Mouse (Mus musculus): ENCODE data around the gene Wwc1. TPM values are rescaled to one million over a fixed set of nuclear protein-coding genes. Genes with fewer than 3 reads are reported as not detected.
A peak's percentile ranks its signal among the peaks of the same experiment; 100 is the strongest.

Wwc1 gene
- polyA plus RNA-seq, 1 experiment from 2014 or later, result 14.9 TPM

GRCm38 (mm10) chr11:35947944-35948343, 32.4 kb downstream of the Wwc1 start:
- Histone ChIP-seq H3K36me3 (ENCODE audit: control insufficient read depth, insufficient read depth) (no peaks in the 10 kb centered on the region), H3K9me3 (ENCODE audit: control insufficient read depth, low read length) (no peaks in the 10 kb centered on the region), H3K27ac (ENCODE audit: low read length) (no peak overlapping the region), H3K27me3 (replicated peaks; ENCODE audit: control insufficient read depth, insufficient read depth, low read length) (no peaks in the 10 kb centered on the region), H3K4me1 (replicated peaks; ENCODE audit: control insufficient read depth, insufficient read depth, low read length) (peaks cover 3% of the 10 kb centered on the region; the same call in 1 of the 2 replicates), H3K4me3 (replicated peaks; ENCODE audit: low read length) (no peak overlapping the region), H3K4me2 (ENCODE audit: low read length) (no peak overlapping the region), H3K9ac (replicated peaks; ENCODE audit: low read depth, low read length) (no peak overlapping the region)
- no peak for ATAC-seq
- WGBS, result 77% methylated on average over 9 of the region's 9 CpGs

- ATAC-seq, result no peak
- 69% methylated on average over 6 of the region's 6 CpGs for WGBS
Measured at GRCm38 (mm10) chr11:35945187-35945586, 35.1 kb downstream of the Wwc1 start.

GRCm38 (mm10) chr11:35941641-35942040, 38.7 kb downstream of the Wwc1 start:
- WGBS, result 75% methylated on average over 3 of the region's 3 CpGs
- Histone ChIP-seq H3K4me1 (replicated peaks; ENCODE audit: control insufficient read depth, insufficient read depth, low read length) (peaks cover 13% of the 10 kb centered on the region), H3K4me2 (ENCODE audit: low read length) (no peak overlapping the region), H3K36me3 (ENCODE audit: control insufficient read depth, insufficient read depth) (no peaks in the 10 kb centered on the region), H3K9ac (replicated peaks; ENCODE audit: low read depth, low read length) (no peak overlapping the region), H3K27me3 (replicated peaks; ENCODE audit: control insufficient read depth, insufficient read depth, low read length) (no peaks in the 10 kb centered on the region), H3K4me3 (replicated peaks; ENCODE audit: low read length) (no peak overlapping the region), H3K9me3 (ENCODE audit: control insufficient read depth, low read length) (no peaks in the 10 kb centered on the region), H3K27ac (ENCODE audit: low read length) (no peak overlapping the region)
- 0 out of 2 replicates have a peak, but pooled peaks have one; percentile 3 for ATAC-seq

More at GRCm38 (mm10) chr11:35945187-35945586, 35.1 kb downstream of the Wwc1 start:
- Histone ChIP-seq H3K9me3 (ENCODE audit: control insufficient read depth, low read length) (no peaks in the 10 kb centered on the region), H3K4me2 (ENCODE audit: low read length) (no peak overlapping the region), H3K27ac (ENCODE audit: low read length) (no peak overlapping the region), H3K4me3 (replicated peaks; ENCODE audit: low read length) (no peak overlapping the region), H3K36me3 (ENCODE audit: control insufficient read depth, insufficient read depth) (no peaks in the 10 kb centered on the region), H3K9ac (replicated peaks; ENCODE audit: low read depth, low read length) (no peak overlapping the region), H3K4me1 (replicated peaks; ENCODE audit: control insufficient read depth, insufficient read depth, low read length) (peaks cover 13% of the 10 kb centered on the region), H3K27me3 (replicated peaks; ENCODE audit: control insufficient read depth, insufficient read depth, low read length) (no peaks in the 10 kb centered on the region)

GRCm38 (mm10) chr11:35941064-35941463, 39.3 kb downstream of the Wwc1 start:
- H3K27me3 ChIP-seq (replicated peaks; ENCODE audit: control insufficient read depth, insufficient read depth, low read length), result no peaks in the 10 kb centered on the region
- H3K4me2 ChIP-seq (ENCODE audit: low read length), result no peak overlapping the region
- no peak overlapping the region for H3K4me3 ChIP-seq (replicated peaks; ENCODE audit: low read length)
- WGBS, result 29% methylated on average over 5 of the region's 5 CpGs
- H3K9me3 ChIP-seq (ENCODE audit: control insufficient read depth, low read length), result no peaks in the 10 kb centered on the region
- ATAC-seq, result peak; percentile 64
- H3K4me1 ChIP-seq (replicated peaks; ENCODE audit: control insufficient read depth, insufficient read depth, low read length), result peaks cover 13% of the 10 kb centered on the region
- H3K9ac ChIP-seq (replicated peaks; ENCODE audit: low read depth, low read length), result no peak overlapping the region
- H3K27ac ChIP-seq (ENCODE audit: low read length), result peak overlapping the region; percentile 31; the same call in 1 of the 2 replicates
- no peaks in the 10 kb centered on the region for H3K36me3 ChIP-seq (ENCODE audit: control insufficient read depth, insufficient read depth)

GRCm38 (mm10) chr11:35938790-35939385, 41.4 kb downstream of the Wwc1 start:
- no peak overlapping the region for H3K27ac ChIP-seq (ENCODE audit: low read length)
- H3K4me1 ChIP-seq (replicated peaks; ENCODE audit: control insufficient read depth, insufficient read depth, low read length), result peaks cover 24% of the 10 kb centered on the region
- no peaks in the 10 kb centered on the region for H3K27me3 ChIP-seq (replicated peaks; ENCODE audit: control insufficient read depth, insufficient read depth, low read length)
- no peaks in the 10 kb centered on the region for H3K9me3 ChIP-seq (ENCODE audit: control insufficient read depth, low read length)
- no peak overlapping the region for H3K4me3 ChIP-seq (replicated peaks; ENCODE audit: low read length)
- 29% methylated on average over 6 of the region's 6 CpGs for WGBS
- no peak for ATAC-seq
- no peak overlapping the region for H3K4me2 ChIP-seq (ENCODE audit: low read length)
- no peaks in the 10 kb centered on the region for H3K36me3 ChIP-seq (ENCODE audit: control insufficient read depth, insufficient read depth)
- H3K9ac ChIP-seq (replicated peaks; ENCODE audit: low read depth, low read length), result no peak overlapping the region

- Histone ChIP-seq H3K4me2 (ENCODE audit: low read length) (no peak overlapping the region), H3K9ac (replicated peaks; ENCODE audit: low read depth, low read length) (no peak overlapping the region), H3K36me3 (ENCODE audit: control insufficient read depth, insufficient read depth) (no peaks in the 10 kb centered on the region), H3K9me3 (ENCODE audit: control insufficient read depth, low read length) (no peaks in the 10 kb centered on the region), H3K27me3 (replicated peaks; ENCODE audit: control insufficient read depth, insufficient read depth, low read length) (no peaks in the 10 kb centered on the region), H3K27ac (ENCODE audit: low read length) (no peak overlapping the region), H3K4me1 (replicated peaks; ENCODE audit: control insufficient read depth, insufficient read depth, low read length) (peaks cover 37% of the 10 kb centered on the region), H3K4me3 (replicated peaks; ENCODE audit: low read length) (no peak overlapping the region)
- no peak for ATAC-seq
- 18% methylated on average over 3 of the region's 3 CpGs for WGBS
Measured at GRCm38 (mm10) chr11:35935645-35936044, 44.7 kb downstream of the Wwc1 start.

GRCm38 (mm10) chr11:35935133-35935532, 45.2 kb downstream of the Wwc1 start:
- H3K9me3 ChIP-seq (ENCODE audit: control insufficient read depth, low read length), result no peaks in the 10 kb centered on the region
- H3K27me3 ChIP-seq (replicated peaks; ENCODE audit: control insufficient read depth, insufficient read depth, low read length), result no peaks in the 10 kb centered on the region
- ATAC-seq, result no peak
- H3K4me1 ChIP-seq (replicated peaks; ENCODE audit: control insufficient read depth, insufficient read depth, low read length), result peaks cover 34% of the 10 kb centered on the region
- no peak overlapping the region for H3K27ac ChIP-seq (ENCODE audit: low read length)
- H3K4me2 ChIP-seq (ENCODE audit: low read length), result no peak overlapping the region
- no peak overlapping the region for H3K4me3 ChIP-seq (replicated peaks; ENCODE audit: low read length)
- no peak overlapping the region for H3K9ac ChIP-seq (replicated peaks; ENCODE audit: low read depth, low read length)
- H3K36me3 ChIP-seq (ENCODE audit: control insufficient read depth, insufficient read depth), result no peaks in the 10 kb centered on the region
- WGBS, result 95% methylated on average over 1 of the region's 1 CpGs

- 3% methylated on average over 14 of the region's 14 CpGs for WGBS
- Histone ChIP-seq H3K27me3 (replicated peaks; ENCODE audit: control insufficient read depth, insufficient read depth, low read length) (no peaks in the 10 kb centered on the region), H3K36me3 (ENCODE audit: control insufficient read depth, insufficient read depth) (no peaks in the 10 kb centered on the region), H3K9ac (replicated peaks; ENCODE audit: low read depth, low read length) (no peak overlapping the region), H3K4me3 (replicated peaks; ENCODE audit: low read length) (no peak overlapping the region), H3K9me3 (ENCODE audit: control insufficient read depth, low read length) (no peaks in the 10 kb centered on the region), H3K4me2 (ENCODE audit: low read length) (no peak overlapping the region), H3K4me1 (replicated peaks; ENCODE audit: control insufficient read depth, insufficient read depth, low read length) (peaks cover 31% of the 10 kb centered on the region), H3K27ac (ENCODE audit: low read length) (no peak overlapping the region)
- ATAC-seq, result peak; percentile 66
Measured at GRCm38 (mm10) chr11:35933402-35934085, 46.8 kb downstream of the Wwc1 start.

GRCm38 (mm10) chr11:35932121-35932885, 48.0 kb downstream of the Wwc1 start:
- Histone ChIP-seq H3K36me3 (ENCODE audit: control insufficient read depth, insufficient read depth) (no peaks in the 10 kb centered on the region), H3K27ac (ENCODE audit: low read length) (no peak overlapping the region), H3K9me3 (ENCODE audit: control insufficient read depth, low read length) (no peaks in the 10 kb centered on the region), H3K27me3 (replicated peaks; ENCODE audit: control insufficient read depth, insufficient read depth, low read length) (no peaks in the 10 kb centered on the region), H3K4me2 (ENCODE audit: low read length) (no peak overlapping the region), H3K4me3 (replicated peaks; ENCODE audit: low read length) (no peak overlapping the region), H3K9ac (replicated peaks; ENCODE audit: low read depth, low read length) (no peak overlapping the region), H3K4me1 (replicated peaks; ENCODE audit: control insufficient read depth, insufficient read depth, low read length) (peaks cover 38% of the 10 kb centered on the region)
- ATAC-seq, result no peak
- WGBS, result 73% methylated on average over 14 of the region's 14 CpGs
